Mouse (Mus musculus): ENCODE results near the gene Zfp750.

The Zfp750 gene

DNA sequence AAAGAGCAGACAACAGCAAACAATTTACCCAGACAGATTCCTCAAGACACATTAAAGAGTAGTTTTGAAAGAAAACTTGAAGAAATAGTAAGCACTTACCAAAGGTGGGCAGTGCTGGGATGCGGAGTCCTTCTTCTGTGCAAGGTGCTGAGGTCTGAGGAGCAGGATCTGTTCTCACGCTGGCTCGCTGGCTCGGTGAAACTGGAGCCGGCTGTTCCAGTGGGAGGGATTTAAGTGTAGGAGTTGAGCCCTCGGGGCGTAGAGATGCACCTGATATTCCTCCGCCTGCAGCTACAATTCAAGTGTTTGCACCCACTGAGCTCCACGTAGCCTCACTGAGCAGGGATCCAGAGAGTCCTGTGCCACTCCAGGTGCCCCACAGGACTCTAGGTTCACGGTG lies at the start of gene Zfp750:
TSS of gene Zfp750 (minus strand) at position 203 of the 400 bp plus-strand sequence.
- DNase-seq (ENCODE audit: extremely low read depth, insufficient read length, low spot score), result no peak

- DNase-seq (ENCODE audit: extremely low read depth, insufficient read length, low spot score), result no peak
These were observed 45.1 kb upstream of the Zfp750 start for GRCm38 (mm10) chr11:121564265-121564664.

DNA sequence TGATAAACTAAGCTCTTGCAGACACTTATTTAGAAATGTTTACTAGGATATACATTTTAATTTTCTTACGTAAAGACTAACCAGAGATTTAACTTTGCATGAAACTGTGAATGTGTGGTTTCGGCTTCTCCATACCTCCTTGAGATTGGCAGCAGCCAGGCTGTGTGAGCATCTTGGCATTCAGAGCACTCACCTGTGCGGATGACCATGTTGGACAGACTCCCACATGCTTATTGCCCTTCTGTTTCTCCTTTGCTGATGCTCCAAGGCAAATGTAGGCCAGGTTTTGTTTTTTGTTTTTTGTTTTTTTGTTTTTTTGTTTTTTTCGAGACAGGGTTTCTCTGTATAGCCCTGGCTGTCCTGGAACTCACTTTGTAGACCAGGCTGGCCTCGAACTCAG lies 44.2 kb upstream of the Zfp750 start:
- DNase-seq (ENCODE audit: extremely low read depth, insufficient read length, low spot score), result no peak

- no peak for DNase-seq (ENCODE audit: extremely low read depth, insufficient read length, low spot score)
These were observed 41.1 kb upstream of the Zfp750 start for GRCm38 (mm10) chr11:121560294-121560663.

GRCm38 (mm10) chr11:121559527-121560293 lies 40.6 kb upstream of the Zfp750 start:
- DNase-seq (ENCODE audit: extremely low read depth, insufficient read length, low spot score), result no peak

DNA sequence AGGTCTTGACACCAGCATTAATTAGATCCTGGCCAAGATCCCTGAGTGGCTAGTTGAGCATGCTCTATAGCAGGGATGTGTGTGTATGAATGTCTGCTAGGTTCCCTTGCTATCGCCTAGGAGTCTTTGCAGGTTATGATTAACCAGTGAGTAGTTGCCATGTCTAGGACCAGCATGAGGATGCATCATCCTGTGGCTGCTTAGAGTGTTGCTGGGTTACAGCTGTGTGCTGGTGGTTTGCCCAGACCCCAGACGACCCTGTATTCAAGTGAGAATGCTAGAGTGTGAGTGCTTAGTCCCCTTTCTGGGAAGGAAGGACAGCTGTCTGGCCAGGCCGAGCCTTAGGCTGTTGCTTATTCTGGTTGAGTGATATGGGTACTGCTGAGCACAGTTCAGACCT lies 39.4 kb upstream of the Zfp750 start:
- DNase-seq (ENCODE audit: extremely low read depth, insufficient read length, low spot score), result no peak

DNA sequence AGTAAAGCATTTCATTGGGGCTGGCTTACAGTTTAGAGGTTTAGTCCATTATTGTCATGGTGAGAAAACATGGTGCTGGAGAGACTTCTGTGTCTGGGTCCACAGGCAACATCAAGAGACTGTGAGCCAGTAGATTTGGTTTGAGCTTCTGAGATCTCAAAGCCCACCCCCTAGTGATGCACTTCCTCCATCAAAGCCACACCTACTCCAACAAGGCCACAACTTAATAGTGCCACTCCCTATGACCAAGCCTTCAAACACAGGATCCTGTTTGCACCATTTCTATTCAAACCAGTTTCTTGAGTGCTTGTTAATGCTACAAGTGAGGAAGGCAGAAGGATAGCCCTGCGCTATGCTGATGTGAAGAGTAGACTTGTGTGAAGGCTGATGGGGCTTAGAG lies 38.8 kb upstream of the Zfp750 start:
- DNase-seq (ENCODE audit: extremely low read depth, insufficient read length, low spot score), result no peak

DNA sequence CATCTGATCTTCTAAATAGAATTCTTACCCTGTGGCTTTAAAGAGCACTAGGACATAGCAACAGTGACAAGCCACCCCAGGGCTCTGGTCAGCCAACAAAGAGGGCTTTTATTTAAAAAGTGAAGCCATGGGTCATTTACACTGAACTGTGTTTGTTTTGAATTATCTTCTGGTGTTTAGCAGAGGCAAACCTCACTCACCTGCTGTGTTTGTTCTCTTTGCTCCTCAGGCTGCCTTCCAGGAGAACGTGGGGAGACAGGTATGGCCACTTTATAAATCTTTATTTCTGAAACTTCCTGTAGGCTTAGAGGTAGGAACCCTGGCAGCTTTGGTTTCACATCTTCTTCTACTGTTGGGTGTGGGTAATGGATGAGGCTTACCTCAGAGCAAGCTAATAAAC lies 37.6 kb upstream of the Zfp750 start:
- DNase-seq (ENCODE audit: extremely low read depth, insufficient read length, low spot score), result no peak

GRCm38 (mm10) chr11:121553458-121553857 lies 34.3 kb upstream of the Zfp750 start:
- DNase-seq (ENCODE audit: extremely low read depth, insufficient read length, low spot score), result no peak

GRCm38 (mm10) chr11:121552846-121553457 lies 33.8 kb upstream of the Zfp750 start:
- DNase-seq (ENCODE audit: extremely low read depth, insufficient read length, low spot score), result no peak

DNA sequence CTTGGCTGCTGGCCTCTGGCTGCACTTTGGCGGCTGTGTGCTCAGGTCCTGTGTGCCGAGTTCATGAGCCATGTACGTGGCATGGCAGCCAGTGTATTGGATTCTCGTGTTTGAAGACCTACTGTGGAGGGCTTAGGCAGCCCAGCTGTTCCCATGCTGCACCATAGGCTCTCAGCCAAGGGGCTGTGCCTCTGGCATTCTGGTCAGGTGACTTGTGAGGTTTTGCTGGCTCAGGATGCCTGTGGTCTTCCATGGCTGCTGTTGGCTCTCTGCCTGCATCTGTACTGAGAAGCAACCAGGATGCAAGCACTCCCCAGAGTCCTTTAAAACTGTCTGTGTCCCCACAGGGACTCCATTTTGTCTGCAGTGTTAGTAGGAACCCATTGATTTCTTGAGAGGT lies 33.0 kb upstream of the Zfp750 start:
- peak; percentile 80 for DNase-seq (ENCODE audit: extremely low read depth, insufficient read length, low spot score)

DNA sequence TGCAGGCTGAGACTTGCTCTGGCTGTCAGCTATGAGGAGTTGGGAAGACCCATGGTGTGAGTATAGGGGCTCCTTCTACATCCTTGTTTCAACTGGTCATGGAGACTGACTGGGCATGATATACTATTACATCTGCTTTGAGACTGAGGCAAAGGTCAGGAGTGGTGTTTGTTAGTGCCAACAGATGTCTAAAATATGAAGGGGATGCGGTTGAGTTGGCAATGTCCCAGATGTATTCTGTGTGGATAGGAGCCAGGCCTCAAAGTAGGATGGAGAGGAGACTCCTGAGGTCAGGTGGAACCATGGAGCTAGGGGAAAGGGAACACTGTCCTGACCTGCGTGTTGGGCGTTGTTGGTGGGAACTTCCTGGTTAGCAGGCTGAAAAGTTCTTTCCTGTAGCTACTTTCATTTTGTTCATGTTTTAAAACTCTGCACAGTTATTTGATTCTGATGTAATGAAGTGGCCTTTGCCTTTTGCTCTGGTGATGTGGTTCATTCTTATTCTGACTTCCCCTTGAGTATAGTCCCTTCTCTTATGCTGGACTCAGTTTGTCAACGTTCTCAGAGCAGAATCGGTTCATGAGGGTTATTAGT lies 32.2 kb upstream of the Zfp750 start:
- peak; percentile 50 for DNase-seq (ENCODE audit: extremely low read depth, insufficient read length, low spot score)

DNA sequence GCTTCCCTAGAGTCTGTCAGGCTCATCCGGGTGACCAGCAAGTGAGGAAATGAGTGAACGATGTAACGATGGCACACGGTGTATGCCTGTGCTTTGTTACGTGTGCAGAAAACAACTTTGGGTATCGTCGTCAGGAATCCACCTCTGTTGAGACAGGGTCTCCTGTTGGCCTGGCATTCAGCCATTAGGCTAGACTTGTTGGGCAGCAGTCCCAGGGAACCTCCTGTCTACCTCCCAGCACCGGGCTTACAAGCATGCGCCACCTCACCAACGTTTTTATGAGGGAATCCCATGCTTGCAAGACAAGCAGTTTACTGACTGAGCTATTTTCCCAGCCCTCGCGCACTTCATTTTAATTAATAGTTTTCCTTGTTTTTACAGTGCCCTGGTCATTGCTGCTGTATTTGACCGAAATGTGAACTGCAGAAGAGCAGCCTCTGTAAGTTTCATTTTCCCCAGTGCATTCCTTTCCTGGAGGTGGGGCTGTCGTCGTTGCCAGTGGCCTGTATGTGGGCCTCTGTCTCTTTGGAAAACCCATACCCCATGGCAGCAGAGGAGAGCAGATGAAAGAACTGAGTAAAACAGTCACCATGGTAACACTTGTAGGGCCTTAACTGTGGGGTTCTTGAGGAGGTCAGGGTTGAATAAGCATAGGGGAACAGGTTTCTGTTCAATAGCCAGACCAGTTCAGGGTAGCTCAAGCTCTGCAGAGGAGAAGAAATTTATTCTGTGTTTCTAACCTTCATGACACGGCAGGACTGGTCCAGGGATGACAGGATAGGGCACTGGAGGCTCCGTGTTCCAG lies 30.9 kb upstream of the Zfp750 start:
- no peak for DNase-seq (ENCODE audit: extremely low read depth, insufficient read length, low spot score)

GRCm38 (mm10) chr11:121548996-121549842 lies 30.1 kb upstream of the Zfp750 start:
- DNase-seq (ENCODE audit: extremely low read depth, insufficient read length, low spot score), result no peak

- no peak for DNase-seq (ENCODE audit: extremely low read depth, insufficient read length, low spot score)
These were observed 28.8 kb upstream of the Zfp750 start for GRCm38 (mm10) chr11:121547925-121548324.

- DNase-seq (ENCODE audit: extremely low read depth, insufficient read length, low spot score), result no peak
These were observed 28.1 kb upstream of the Zfp750 start for GRCm38 (mm10) chr11:121547234-121547633.

DNA sequence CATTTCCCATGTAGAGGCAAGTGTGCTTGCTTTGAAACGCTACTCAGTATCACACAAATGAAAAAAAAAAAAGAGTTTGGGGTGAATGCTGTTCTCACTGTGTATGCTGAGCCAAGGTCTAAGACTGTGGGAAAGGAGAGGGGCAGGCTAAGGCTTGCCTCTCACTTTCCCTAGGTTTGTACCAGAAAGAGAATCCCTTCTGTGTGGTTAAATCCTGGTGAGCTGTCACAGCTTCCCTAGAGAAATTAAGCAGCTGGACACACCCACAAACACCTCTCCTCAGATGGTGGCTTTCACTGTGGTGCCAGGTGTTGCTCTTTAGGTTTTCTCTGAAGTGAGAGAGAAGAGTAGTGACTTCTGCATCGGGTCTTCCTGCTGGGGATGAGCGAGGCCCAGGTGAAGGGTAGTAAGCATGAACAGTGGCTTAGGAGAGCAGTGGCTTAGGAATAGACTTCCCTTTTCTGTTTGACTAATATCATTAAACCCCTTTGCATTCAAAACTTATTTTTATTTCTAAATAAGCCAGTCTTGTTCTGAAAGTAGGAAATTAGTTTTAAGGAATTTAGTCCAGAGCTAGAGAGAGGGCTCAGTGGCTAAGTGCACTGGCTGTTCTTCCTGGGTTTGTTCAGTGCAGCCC lies 26.4 kb upstream of the Zfp750 start:
- DNase-seq (ENCODE audit: extremely low read depth, insufficient read length, low spot score), result no peak

DNA sequence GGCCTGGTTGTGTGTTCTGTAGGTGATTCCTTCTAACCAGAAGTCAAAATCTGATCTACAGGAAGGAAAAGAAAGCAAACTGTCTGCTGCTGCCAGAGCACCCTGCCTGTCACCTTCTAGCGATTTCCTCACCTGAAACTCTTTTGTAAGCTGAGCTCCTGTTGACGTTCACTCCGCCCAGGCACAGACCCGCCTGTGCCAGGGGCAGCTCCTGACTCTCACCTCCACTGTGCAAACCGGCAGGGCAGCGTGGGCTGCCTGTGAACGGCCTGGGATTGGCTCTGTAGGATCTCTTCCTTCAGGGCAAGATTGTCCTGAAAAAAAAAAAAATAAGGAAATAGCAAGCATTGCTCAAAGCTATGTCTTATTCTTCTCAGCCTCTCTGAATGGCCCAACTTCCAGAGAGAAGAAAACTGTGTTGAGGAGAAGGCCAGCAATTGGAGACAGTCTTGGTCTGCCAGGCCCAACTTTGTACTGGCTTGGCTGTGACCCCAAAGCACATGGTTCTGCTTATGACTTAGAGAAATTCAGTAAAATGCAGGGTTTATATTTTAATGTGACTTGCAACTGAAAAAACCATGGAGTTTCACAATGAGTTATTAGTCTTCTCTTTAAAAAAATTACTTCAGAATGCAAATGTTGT lies 25.7 kb upstream of the Zfp750 start:
- DNase-seq (ENCODE audit: extremely low read depth, insufficient read length, low spot score), result no peak

DNA sequence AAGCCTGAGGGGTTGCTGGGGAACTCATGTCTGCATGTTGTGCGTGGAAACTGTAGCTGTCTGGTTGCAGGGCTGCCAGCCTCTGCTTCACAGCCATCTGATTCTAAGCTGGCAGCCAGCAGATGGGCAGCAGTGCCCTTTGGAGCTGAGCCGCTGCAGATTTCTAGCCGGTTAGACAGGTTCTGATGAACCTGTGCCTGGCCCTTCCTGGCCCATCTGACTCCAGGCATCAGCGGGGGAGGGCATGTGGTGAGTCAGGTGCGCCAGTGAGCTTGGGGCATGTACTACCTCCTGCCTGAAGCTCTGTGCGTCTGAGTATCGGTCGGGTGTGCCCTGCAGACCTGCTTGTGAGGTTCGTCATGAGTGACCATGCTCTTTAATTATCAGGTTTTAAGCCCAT lies 24.8 kb upstream of the Zfp750 start:
- no peak for DNase-seq (ENCODE audit: extremely low read depth, insufficient read length, low spot score)
